Mouse (Mus musculus) frontal cortex, postnatal 10 days (tissue): ENCODE results near the gene Ctrc.
"Not testable (repeated sequence)": the region's sequence is repeated elsewhere in the genome, so short reads cannot be mapped to it uniquely, and the experiment has no call there.

Experiments used
- DNase-seq, 2 experiments: peaks; one replicate each; pipeline ENCODE4 v3.0.0; 2022; ENCODE audit warnings: low spot score in 2 of 2, mixed read lengths in 1 of 2

The Ctrc gene

GRCm38 (mm10) chr4:141787462-141787861 is 58.7 kb downstream of the Ctrc start:
- DNase-seq = no peak

GRCm38 (mm10) chr4:141787046-141787445 is 59.1 kb downstream of the Ctrc start:
- DNase-seq = no peak

GRCm38 (mm10) chr4:141786141-141786540 is 60.0 kb downstream of the Ctrc start:
- no peak for DNase-seq

- DNase-seq = no peak
Observed at GRCm38 (mm10) chr4:141784835-141785234, 61.3 kb downstream of the Ctrc start.

GRCm38 (mm10) chr4:141781201-141781985 is 64.8 kb downstream of the Ctrc start:
- no peak for DNase-seq

GRCm38 (mm10) chr4:141779828-141780227 is 66.3 kb downstream of the Ctrc start:
- no peak for DNase-seq

GRCm38 (mm10) chr4:141773019-141773418 is 73.1 kb downstream of the Ctrc start:
- DNase-seq = not testable (repeated sequence)

GRCm38 (mm10) chr4:141771823-141772222 is 74.3 kb downstream of the Ctrc start:
- DNase-seq = no peak

- no peak for DNase-seq
Observed at GRCm38 (mm10) chr4:141769501-141770160, 76.5 kb downstream of the Ctrc start.

- DNase-seq = no peak
Observed at GRCm38 (mm10) chr4:141767353-141768036, 78.7 kb downstream of the Ctrc start.

GRCm38 (mm10) chr4:141766668-141767352 is 79.3 kb downstream of the Ctrc start:
- DNase-seq = no peak

GRCm38 (mm10) chr4:141766316-141766667 is 79.9 kb downstream of the Ctrc start:
- DNase-seq = no peak

- DNase-seq = no peak
Observed at GRCm38 (mm10) chr4:141765008-141765407, 81.2 kb downstream of the Ctrc start.
